Comparison of ENCODE assay signal across 8 mouse cellular contexts in genomic region chr11:46056770-46057411, GRCm38 (mm10). TPM values are rescaled to one million over a fixed set of nuclear protein-coding genes. Genes with fewer than 3 reads are reported as not detected.
A peak's percentile ranks its signal among the peaks of the same experiment; 100 is the strongest.
DNase-seq lines count a peak whose midpoint lies in the region; ATAC-seq and TF ChIP-seq lines count a peak whose summit lies in the region.

No protein-coding gene starts in this region.

- no peak for DNase-seq in spleen, adult 2 months (ENCODE audit: low read depth in 1 of 2, low spot score in 2 of 2)
- DNase-seq in spleen, postnatal 10 days (ENCODE audit: low spot score in 2 of 2) = no peak
- peak; percentile 56 for DNase-seq in embryo, embryonic 10.5 days (ENCODE audit: low spot score)
- DNase-seq in limb, embryonic 10.5 days (ENCODE audit: low spot score) = peak; percentile 57
- no peak for DNase-seq in natural killer cell, adult 2 months (ENCODE audit: low spot score in 2 of 2)
- no peak for DNase-seq in spleen, postnatal 36 days (ENCODE audit: low spot score in 2 of 2)

- H3K4me1 ChIP-seq in spleen, adult 2 months (ENCODE audit: control insufficient read depth, insufficient read depth, insufficient read length) = peaks cover 19% of the 10 kb centered on the region
- peaks cover 44% of the 10 kb centered on the region for H3K4me1 ChIP-seq in heart, embryonic 12.5 days (replicated peaks)
- peaks cover 43% of the 10 kb centered on the region for H3K4me1 ChIP-seq in limb, embryonic 10.5 days
- peaks cover 28% of the 10 kb centered on the region for H3K4me1 ChIP-seq in neural tube, embryonic 13.5 days (replicated peaks)

- no peaks in the 10 kb centered on the region for H3K27me3 ChIP-seq in spleen, adult 2 months (ENCODE audit: control insufficient read depth, insufficient read depth, low read length)
- no peaks in the 10 kb centered on the region for H3K27me3 ChIP-seq in heart, embryonic 12.5 days (replicated peaks)
- H3K27me3 ChIP-seq in limb, embryonic 10.5 days (ENCODE audit: low read depth, poor library complexity, severe bottlenecking) = peaks cover 11% of the 10 kb centered on the region; the same call in 1 of the 2 replicates
- no peaks in the 10 kb centered on the region for H3K27me3 ChIP-seq in neural tube, embryonic 13.5 days

- H3K27ac ChIP-seq in spleen, adult 2 months (ENCODE audit: insufficient read depth, low read length) = peak overlapping the region; percentile 86
- peak overlapping the region; percentile 95 for H3K27ac ChIP-seq in heart, embryonic 12.5 days (ENCODE audit: poor library complexity, severe bottlenecking)
- H3K27ac ChIP-seq in limb, embryonic 10.5 days = peak overlapping the region; percentile 93
- H3K27ac ChIP-seq in neural tube, embryonic 13.5 days (replicated peaks) = peak overlapping the region; percentile 96

- H3K4me3 ChIP-seq in spleen, adult 2 months (ENCODE audit: extremely low read depth, insufficient read depth, insufficient read length) = peak overlapping the region; percentile 70
- H3K4me3 ChIP-seq in heart, embryonic 12.5 days = peak overlapping the region; percentile 68
- H3K4me3 ChIP-seq in limb, embryonic 10.5 days = peak overlapping the region; percentile 81
- H3K4me3 ChIP-seq in neural tube, embryonic 13.5 days = peak overlapping the region; percentile 73

- H3K9me3 ChIP-seq in heart, embryonic 12.5 days (replicated peaks) = no peaks in the 10 kb centered on the region
- H3K9me3 ChIP-seq in limb, embryonic 10.5 days (replicated peaks) = no peaks in the 10 kb centered on the region
- no peaks in the 10 kb centered on the region for H3K9me3 ChIP-seq in neural tube, embryonic 13.5 days

- TF ChIP-seq POLR2A in spleen, adult 2 months (IDR thresholded peaks at IDR 0.05; ENCODE audit: low read depth, low read length) = no peak

- no peaks in the 10 kb centered on the region for H3K36me3 ChIP-seq in spleen, adult 2 months (ENCODE audit: control insufficient read depth, insufficient read depth, low read length)
- H3K36me3 ChIP-seq in heart, embryonic 12.5 days = peaks cover 14% of the 10 kb centered on the region
- peaks cover 11% of the 10 kb centered on the region; the same call in 1 of the 2 replicates for H3K36me3 ChIP-seq in limb, embryonic 10.5 days
- 0 out of 2 replicates have a peak, but pooled peaks cover 9% of the 10 kb centered on the region for H3K36me3 ChIP-seq in neural tube, embryonic 13.5 days

- peak overlapping the region; percentile 75 for H3K4me2 ChIP-seq in heart, embryonic 12.5 days
- peak overlapping the region; percentile 65 for H3K4me2 ChIP-seq in neural tube, embryonic 13.5 days

- peak overlapping the region; percentile 92 for H3K9ac ChIP-seq in heart, embryonic 12.5 days
- peak overlapping the region; percentile 92 for H3K9ac ChIP-seq in neural tube, embryonic 13.5 days

- no peak for TF ChIP-seq CTCF in spleen, adult 2 months (IDR thresholded peaks at IDR 0.05; ENCODE audit: extremely low read depth, insufficient read depth, insufficient read length, insufficient replicate concordance)

- ATAC-seq in heart, embryonic 12.5 days (ENCODE audit: insufficient number of reproducible peaks, low FRiP score) = 0 out of 2 replicates have a peak, but pooled peaks have one; percentile 24
- peak; percentile 27 for ATAC-seq in neural tube, embryonic 13.5 days (ENCODE audit: low read depth)

- 8% methylated on average over 25 of the region's 25 CpGs for WGBS in spleen, adult 2 months
- under 1% methylated on average over 25 of the region's 25 CpGs for WGBS in heart, embryonic 12.5 days
- 2% methylated on average over 25 of the region's 25 CpGs for WGBS in limb, embryonic 10.5 days
- 2% methylated on average over 25 of the region's 25 CpGs for WGBS in neural tube, embryonic 13.5 days

RNA-seq across cellular contexts. Expression of gene Adam19, which starts 1.1 kb away (rescaled TPM):
- polyA plus RNA-seq in spleen, adult 2 months (2012; rRNA removed) = 21.3 and 24.9 TPM in 2 replicates
- polyA plus RNA-seq in heart, embryonic 12.5 days (2016; fragmentation: Nextera tagmentation; extraction: Ambion mirVana) = 44.2 and 48.3 TPM in 2 replicates
- 10.8 and 14.4 TPM in 2 replicates for polyA plus RNA-seq in limb, embryonic 10.5 days (2016; fragmentation: Nextera tagmentation; extraction: Ambion mirVana)
- 19.2 and 19.8 TPM in 2 replicates for polyA plus RNA-seq in neural tube, embryonic 13.5 days (2015; fragmentation: Nextera tagmentation; extraction: Ambion mirVana)

RNA-seq across cellular contexts. Expression of gene Gm12166, which starts 4.8 kb away (rescaled TPM):
- polyA plus RNA-seq in spleen, adult 2 months (2012; rRNA removed) = 9.4 and 28.6 TPM in 2 replicates
- 3.4 and 4.0 TPM in 2 replicates for polyA plus RNA-seq in heart, embryonic 12.5 days (2016; fragmentation: Nextera tagmentation; extraction: Ambion mirVana)
- 2.9 and 4.7 TPM in 2 replicates for polyA plus RNA-seq in limb, embryonic 10.5 days (2016; fragmentation: Nextera tagmentation; extraction: Ambion mirVana)
- 6.6 and 7.2 TPM in 2 replicates for polyA plus RNA-seq in neural tube, embryonic 13.5 days (2015; fragmentation: Nextera tagmentation; extraction: Ambion mirVana)

Comparison
In these comparisons a context has a peak if more than half of its experiments do, and no peak if none do; other contexts are left out.
1. DNase-seq: peak in embryo, embryonic 10.5 days (single experiment) and limb, embryonic 10.5 days (single experiment); none in spleen, adult 2 months (0 of 2), spleen, postnatal 10 days (0 of 2), natural killer cell, adult 2 months (0 of 2) and spleen, postnatal 36 days (0 of 2).
2. Peak in every context shown above with its lines, with median percentiles within 50 percentile points of each other: H3K27ac ChIP-seq and H3K4me3 ChIP-seq.